Mouse (Mus musculus) intestine, embryonic 14.5 days (tissue): ENCODE data around the gene Btg1. TPM values are rescaled to one million over a fixed set of nuclear protein-coding genes. Genes with fewer than 3 reads are reported as not detected.
A peak's percentile ranks its signal among the peaks of the same experiment; 100 is the strongest.

Experiments used
- ATAC-seq: fragments of 200-750 bp; cut with Nextera tagmentation; replicated peaks from 2 replicates; pipeline ENCODE4 v1.8.0; 2017; ENCODE audit warnings: low read depth, moderate number of reproducible peaks, moderate TSS enrichment, moderate library complexity; ENCODE audit not compliant: low FRiP score, low TSS enrichment
- DNase-seq: peaks from one replicate; pipeline ENCODE4 v3.0.0-alpha.2; 2018; ENCODE audit warnings: low spot score
- H3K27ac ChIP-seq: fragments of 300-500 bp; sonication (generic); 2 replicates; pipeline ENCODE4 v1.5.1; 2014; ENCODE audit warnings: low read depth, mild to moderate bottlenecking, control low read depth
- H3K27me3 ChIP-seq: fragments of 300-500 bp; sonication (generic); replicated peaks from 2 replicates; pipeline ENCODE4 v1.6.1; 2014; ENCODE audit warnings: low read length, control low read depth; ENCODE audit not compliant: control insufficient read depth, insufficient read depth
- H3K36me3 ChIP-seq: fragments of 300-500 bp; sonication (generic); 2 replicates; pipeline ENCODE4 v1.6.1; 2014; ENCODE audit warnings: low read length, control low read depth; ENCODE audit not compliant: control insufficient read depth, insufficient read depth
- H3K4me1 ChIP-seq: fragments of 300-500 bp; sonication (generic); replicated peaks from 2 replicates; pipeline ENCODE4 v1.6.1; 2014; ENCODE audit warnings: low read length, control low read depth, mixed read lengths; ENCODE audit not compliant: control insufficient read depth, insufficient read depth
- H3K4me2 ChIP-seq: fragments of 300-500 bp; sonication (generic); 2 replicates; pipeline ENCODE4 v1.6.1; 2014; ENCODE audit warnings: low read length
- H3K4me3 ChIP-seq: fragments of 300-500 bp; sonication (generic); 2 replicates; pipeline ENCODE4 v1.5.1; 2014; ENCODE audit warnings: low read depth, low read length, control low read depth, mixed read lengths
- H3K9ac ChIP-seq: fragments of 300-500 bp; sonication (generic); 2 replicates; pipeline ENCODE4 v1.6.1; 2014; ENCODE audit warnings: mild to moderate bottlenecking, low read length
- H3K9me3 ChIP-seq: fragments of 300-500 bp; sonication (generic); 2 replicates; pipeline ENCODE4 v1.6.1; 2016; ENCODE audit warnings: low read length, control low read depth; ENCODE audit not compliant: control insufficient read depth
- WGBS: fragments of 180-500 bp; shearing (Covaris S2); extraction: QIAGEN DNeasy Blood & Tissue Kit; methylation state at CpG from one replicate; pipeline ENCODE4 v1.1.7; 2014; 5-methylcytosine and 5-hydroxymethylcytosine counted together
- polyA plus RNA-seq: library from polyadenylated mRNA; unstranded; fragments of >200 nt; fragmentation: Nextera tagmentation; extraction: Ambion mirVana; gene quantifications from 2 replicates; pipeline ENCODE4 v1.2.1, GENCODE M21; 2014

Gene Btg1
- polyA plus RNA-seq, 1 experiment from 2014 or later, result 82.6 TPM

DNA sequence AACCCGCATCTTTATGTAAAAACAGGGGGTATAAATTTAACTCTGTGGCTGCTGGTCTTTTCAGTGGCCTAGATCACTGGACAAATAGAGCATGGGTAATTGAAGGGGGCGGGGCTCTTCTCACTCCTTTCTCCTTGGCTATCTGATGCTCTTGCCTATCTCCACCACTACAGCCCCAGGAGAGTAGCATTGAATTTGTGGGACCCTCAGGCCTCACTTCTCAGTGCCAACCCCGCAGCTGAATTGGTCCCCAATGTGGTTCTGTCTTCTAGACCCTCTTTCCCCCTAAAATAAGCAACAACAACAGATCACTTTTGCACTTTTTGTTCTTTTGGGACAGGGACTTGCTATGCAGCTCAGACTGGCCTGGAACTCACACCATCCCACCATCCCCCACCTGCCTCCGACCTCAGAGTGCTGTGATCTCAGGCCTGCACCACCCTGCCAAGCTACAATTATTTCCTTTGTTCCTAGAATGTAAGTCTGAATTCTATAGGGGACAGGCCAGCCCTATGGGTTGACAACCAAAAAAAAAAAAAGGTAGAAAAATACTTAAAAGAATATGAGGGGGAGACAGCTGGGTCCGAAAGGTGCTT, 30.2 kb downstream of the Btg1 start:
- no peaks in the 10 kb centered on the region for H3K36me3 ChIP-seq
- no peak overlapping the region for H3K9ac ChIP-seq
- no peaks in the 10 kb centered on the region for H3K9me3 ChIP-seq
- no peaks in the 10 kb centered on the region for H3K27me3 ChIP-seq
- H3K4me2 ChIP-seq, result peak overlapping the region; percentile 18
- ATAC-seq (no peak), DNase-seq (no peak)
- H3K4me3 ChIP-seq, result no peak overlapping the region
- H3K27ac ChIP-seq, result no peak overlapping the region
- WGBS, result 47% methylated on average over 5 of the region's 5 CpGs
- H3K4me1 ChIP-seq, result peaks cover 16% of the 10 kb centered on the region

DNA sequence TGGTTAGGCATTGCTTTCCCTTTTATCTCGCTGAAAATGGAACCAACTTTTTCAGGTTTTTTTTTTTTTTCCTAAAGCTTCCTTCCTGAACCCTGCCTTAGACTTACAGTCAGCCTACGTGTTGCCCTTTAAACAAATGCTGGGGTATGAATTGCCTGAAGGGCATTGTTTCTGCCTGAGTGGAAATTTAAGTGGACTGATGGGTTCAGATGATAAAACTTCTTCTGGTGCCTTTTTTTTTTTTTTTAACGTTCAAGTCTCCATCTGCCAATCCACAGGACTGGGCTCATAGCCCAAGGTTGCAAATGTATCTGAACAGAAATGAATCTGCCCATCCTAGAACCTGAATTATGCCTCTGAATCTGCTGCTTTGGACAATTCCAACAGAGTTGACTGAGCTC, 31.4 kb downstream of the Btg1 start:
- no peak for ATAC-seq

DNA sequence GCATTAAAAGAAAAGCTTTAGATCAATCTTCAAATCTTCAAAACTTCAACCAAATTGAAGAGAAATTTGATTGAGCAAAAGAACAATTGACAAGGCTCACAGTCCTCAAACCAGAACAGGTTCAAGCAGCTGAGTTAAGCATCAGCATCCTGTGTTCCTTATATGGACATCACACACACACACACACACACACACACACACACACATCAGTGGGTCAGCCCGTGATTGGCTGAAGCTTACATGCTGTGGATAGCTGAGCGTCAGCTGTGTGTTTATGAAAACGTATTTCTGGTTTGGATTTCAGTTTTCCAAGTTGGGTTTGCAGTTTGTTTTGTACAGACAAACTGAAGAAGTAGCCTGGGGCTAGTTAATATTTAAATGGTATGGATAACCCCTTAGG, 32.7 kb downstream of the Btg1 start:
- ATAC-seq (no peak), DNase-seq (no peak)
- no peaks in the 10 kb centered on the region for H3K36me3 ChIP-seq
- no peak overlapping the region for H3K4me3 ChIP-seq
- WGBS, result 76% methylated on average over 3 of the region's 3 CpGs
- no peak overlapping the region for H3K27ac ChIP-seq
- H3K4me1 ChIP-seq, result peaks cover 12% of the 10 kb centered on the region
- H3K9ac ChIP-seq, result no peak overlapping the region
- no peaks in the 10 kb centered on the region for H3K9me3 ChIP-seq
- no peak overlapping the region for H3K4me2 ChIP-seq
- H3K27me3 ChIP-seq, result no peaks in the 10 kb centered on the region

More for the DNA sequence above, 31.4 kb downstream of the Btg1 start:
- H3K4me3 ChIP-seq, result no peak overlapping the region
- H3K4me2 ChIP-seq, result no peak overlapping the region
- DNase-seq, result no peak
- no peak overlapping the region for H3K9ac ChIP-seq
- H3K9me3 ChIP-seq, result no peaks in the 10 kb centered on the region
- WGBS, result 70% methylated on average over 3 of the region's 3 CpGs
- no peak overlapping the region for H3K27ac ChIP-seq
- no peaks in the 10 kb centered on the region for H3K27me3 ChIP-seq
- no peaks in the 10 kb centered on the region for H3K36me3 ChIP-seq
- H3K4me1 ChIP-seq, result peaks cover 12% of the 10 kb centered on the region

DNA sequence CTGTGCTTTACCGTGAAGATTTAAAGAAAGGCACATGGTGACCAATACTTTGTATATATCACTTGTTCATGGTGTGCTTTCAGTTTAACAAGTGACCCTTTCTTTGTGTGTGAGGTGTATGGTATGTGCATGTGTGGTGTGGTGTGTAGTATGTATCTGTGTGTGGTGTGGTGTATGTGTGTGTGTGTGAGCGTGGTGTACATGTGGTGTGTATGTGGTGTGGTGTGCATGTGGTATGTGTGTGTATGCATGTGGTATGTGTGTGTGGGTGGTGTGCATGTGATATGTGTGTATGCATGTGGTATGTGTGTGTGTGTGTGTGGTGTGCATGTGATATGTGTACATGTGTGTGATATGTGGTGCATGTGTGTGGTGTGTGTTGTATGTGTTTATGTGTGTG, 35.6 kb downstream of the Btg1 start:
- WGBS, result 86% methylated on average over 2 of the region's 2 CpGs
- H3K27ac ChIP-seq, result no peak overlapping the region
- H3K4me1 ChIP-seq, result no peaks in the 10 kb centered on the region
- H3K9me3 ChIP-seq, result no peaks in the 10 kb centered on the region
- ATAC-seq, result no peak; the same call in 1 of the 2 replicates
- no peak overlapping the region for H3K4me3 ChIP-seq
- no peak overlapping the region for H3K9ac ChIP-seq
- DNase-seq, result no peak
- no peaks in the 10 kb centered on the region for H3K36me3 ChIP-seq
- no peaks in the 10 kb centered on the region for H3K27me3 ChIP-seq
- no peak overlapping the region for H3K4me2 ChIP-seq

DNA sequence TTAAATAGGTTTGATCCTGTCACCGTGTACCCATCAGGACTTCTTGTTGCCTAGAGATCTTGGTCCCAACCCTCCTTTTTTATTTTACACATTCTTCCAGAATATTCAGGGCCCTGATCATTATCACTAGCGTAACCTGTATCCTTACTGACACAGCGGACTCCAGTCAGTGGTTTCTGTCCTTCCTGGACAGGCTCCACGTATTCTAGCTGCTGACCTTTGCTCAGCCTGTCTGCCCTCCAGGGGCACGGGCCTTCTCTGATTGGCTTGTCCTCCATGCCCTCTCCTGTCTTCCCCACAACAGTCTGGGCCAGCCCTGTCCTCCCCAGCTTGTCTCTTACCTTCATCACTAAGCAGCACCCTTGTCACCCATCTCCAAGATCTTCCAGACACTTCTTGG, 36.2 kb downstream of the Btg1 start:
- H3K4me3 ChIP-seq, result no peak overlapping the region
- ATAC-seq (no peak), DNase-seq (no peak)
- no peaks in the 10 kb centered on the region for H3K4me1 ChIP-seq
- no peaks in the 10 kb centered on the region for H3K9me3 ChIP-seq
- WGBS, result 77% methylated on average over 5 of the region's 5 CpGs
- H3K27me3 ChIP-seq, result no peaks in the 10 kb centered on the region
- no peak overlapping the region for H3K9ac ChIP-seq
- H3K36me3 ChIP-seq, result no peaks in the 10 kb centered on the region
- no peak overlapping the region for H3K4me2 ChIP-seq
- H3K27ac ChIP-seq, result no peak overlapping the region

DNA sequence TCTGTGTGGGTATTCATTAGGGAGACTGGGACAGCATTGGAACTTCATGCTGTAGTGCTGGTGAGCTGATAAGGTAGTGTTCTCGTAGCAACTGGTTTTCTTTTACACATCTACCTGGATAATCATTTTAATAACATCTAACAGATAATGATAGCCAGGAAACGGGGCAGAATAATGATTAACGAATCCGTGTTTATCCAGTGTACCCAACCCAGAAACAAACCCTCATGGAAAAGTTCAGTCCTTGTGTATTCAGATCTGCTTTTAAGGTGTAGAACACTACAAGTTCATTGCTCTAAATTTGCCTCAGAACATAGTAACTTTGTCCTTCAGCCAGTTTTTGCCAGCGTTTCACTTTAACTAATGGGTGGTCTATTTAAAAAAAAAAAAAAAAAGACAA, 37.3 kb downstream of the Btg1 start:
- Histone ChIP-seq H3K27ac (peak overlapping the region; percentile 64; the same call in 1 of the 2 replicates), H3K4me1 (no peaks in the 10 kb centered on the region), H3K36me3 (no peaks in the 10 kb centered on the region), H3K27me3 (no peaks in the 10 kb centered on the region), H3K9ac (no peak overlapping the region), H3K4me2 (no peak overlapping the region), H3K4me3 (no peak overlapping the region), H3K9me3 (no peaks in the 10 kb centered on the region)
- DNase-seq (no peak), ATAC-seq (no peak)
- WGBS, result 71% methylated on average over 5 of the region's 5 CpGs

DNA sequence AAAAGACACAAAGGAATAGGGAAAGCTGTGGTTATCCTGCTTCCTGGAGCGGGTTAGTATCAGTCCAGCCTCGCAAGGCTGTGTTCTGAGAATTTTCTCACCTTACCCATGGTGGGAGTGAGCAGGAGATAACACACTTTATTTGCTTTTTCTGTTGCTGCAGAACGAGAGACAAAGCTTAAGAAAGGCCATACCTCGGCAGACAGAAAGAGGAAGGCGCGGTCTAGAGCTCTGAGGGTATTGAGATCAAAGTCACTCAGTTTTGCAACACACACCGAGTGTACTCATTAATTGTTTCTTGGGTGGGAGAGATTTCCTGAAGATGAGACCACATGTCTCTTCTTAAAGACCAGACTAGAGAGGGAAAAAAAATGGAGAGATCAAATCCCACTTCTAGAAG, 37.8 kb downstream of the Btg1 start:
- no peak for DNase-seq
- H3K4me3 ChIP-seq, result no peak overlapping the region
- H3K4me2 ChIP-seq, result no peak overlapping the region
- H3K36me3 ChIP-seq, result no peaks in the 10 kb centered on the region
- H3K9me3 ChIP-seq, result no peaks in the 10 kb centered on the region
- H3K4me1 ChIP-seq, result no peaks in the 10 kb centered on the region
- ATAC-seq, result no peak; the same call in 1 of the 2 replicates
- H3K27me3 ChIP-seq, result no peaks in the 10 kb centered on the region
- 58% methylated on average over 7 of the region's 7 CpGs for WGBS
- H3K27ac ChIP-seq, result peak overlapping the region; percentile 64
- H3K9ac ChIP-seq, result no peak overlapping the region

DNA sequence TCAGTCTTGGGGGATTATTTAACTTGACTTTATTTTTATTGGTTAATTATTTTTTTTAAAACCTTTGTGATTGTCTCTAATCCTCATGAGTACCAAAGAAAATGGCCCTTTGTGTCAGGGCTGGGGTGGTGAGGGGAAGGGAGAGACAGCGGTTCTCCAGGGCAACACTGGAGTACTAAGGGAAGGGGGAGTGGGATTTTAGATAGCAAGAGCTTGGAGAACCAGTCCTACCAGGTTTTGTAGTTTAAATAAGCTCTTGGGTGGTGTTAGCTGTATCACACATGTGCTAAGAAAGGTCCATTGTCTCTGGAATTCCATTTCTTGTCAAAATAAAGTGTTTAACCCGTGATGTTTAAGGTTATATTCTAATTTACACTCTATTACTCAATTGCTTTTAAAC, 38.3 kb downstream of the Btg1 start:
- no peak overlapping the region for H3K27ac ChIP-seq
- DNase-seq (no peak), ATAC-seq (peak; percentile 80)
- no peak overlapping the region for H3K9ac ChIP-seq
- no peak overlapping the region for H3K4me2 ChIP-seq
- no peak overlapping the region for H3K4me3 ChIP-seq
- H3K9me3 ChIP-seq, result no peaks in the 10 kb centered on the region
- H3K36me3 ChIP-seq, result no peaks in the 10 kb centered on the region
- H3K4me1 ChIP-seq, result no peaks in the 10 kb centered on the region
- H3K27me3 ChIP-seq, result no peaks in the 10 kb centered on the region
- WGBS, result 57% methylated on average over 2 of the region's 2 CpGs

DNA sequence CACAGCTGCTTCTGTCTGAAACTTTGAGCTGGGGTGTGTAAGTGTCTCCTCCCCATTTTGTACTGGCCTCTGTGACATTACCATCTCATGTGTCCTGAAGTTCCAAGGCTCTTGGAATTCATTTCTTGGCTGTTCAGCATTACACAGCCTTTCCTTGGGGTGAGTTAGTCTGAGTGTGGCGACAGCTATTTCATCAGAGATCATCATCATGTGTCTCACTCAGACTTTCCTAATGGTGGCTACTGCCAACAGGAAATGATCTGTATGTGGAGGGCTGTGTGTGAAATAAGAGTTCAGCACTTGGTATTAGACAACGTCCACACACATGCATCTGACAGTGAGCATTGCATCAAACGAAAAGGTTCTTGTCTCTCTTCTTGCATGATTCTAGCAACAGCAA, 39.4 kb downstream of the Btg1 start:
- DNase-seq, result no peak
- Histone ChIP-seq H3K27me3 (no peaks in the 10 kb centered on the region), H3K4me1 (0 out of 2 replicates have a peak, but pooled peaks cover 3% of the 10 kb centered on the region), H3K9ac (no peak overlapping the region), H3K27ac (no peak overlapping the region), H3K36me3 (no peaks in the 10 kb centered on the region), H3K9me3 (no peaks in the 10 kb centered on the region), H3K4me3 (no peak overlapping the region), H3K4me2 (no peak overlapping the region)
- WGBS, result 84% methylated on average over 3 of the region's 3 CpGs
- no peak for ATAC-seq
